Mouse (Mus musculus) heart, postnatal 25 days (tissue): ENCODE data around the gene Adora2a. TPM values are rescaled to one million over a fixed set of nuclear protein-coding genes. Genes with fewer than 3 reads are reported as not detected.

ENCODE experiments used
- DNase-seq: peaks from one replicate; pipeline ENCODE4 v3.0.0; 2022; ENCODE audit warnings: low spot score
- intact Hi-C: fragments of 180-260 bp; cut with DNase I; formaldehyde crosslinking; loops from one replicate; pipeline ENCODE4 v1.15.1; 2025
- total RNA-seq, 2 experiments: library from RNA; stranded (reverse); gene quantifications; 2 replicates each; pipeline ENCODE4 v1.2.3; 2021

Gene Adora2a
- total RNA-seq, 2 experiments from 2014 or later = 9.6 to 13.8 TPM

DNA sequence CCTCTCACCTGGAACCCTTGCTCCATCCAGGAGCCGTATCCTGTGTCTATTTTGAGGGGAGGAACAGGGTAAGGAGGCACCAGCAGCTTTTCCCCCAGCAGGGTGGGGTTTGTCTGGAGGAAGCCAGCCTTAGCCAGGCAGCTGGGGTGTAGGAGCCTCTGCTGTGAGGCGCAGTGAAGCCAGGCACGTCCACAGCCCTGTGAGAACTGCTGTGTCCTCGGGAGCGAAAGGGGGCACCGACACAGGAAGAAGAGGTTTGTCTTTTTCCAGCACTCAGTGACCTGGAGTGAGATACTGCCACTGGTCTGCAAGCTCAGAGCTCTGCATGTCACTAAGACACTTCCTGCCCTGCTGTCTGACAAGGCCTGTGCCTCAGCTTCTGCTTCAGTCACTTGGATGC is 12.3 kb upstream of the Adora2a start:
- intact Hi-C loops = no loop called here
- DNase-seq = no peak

DNA sequence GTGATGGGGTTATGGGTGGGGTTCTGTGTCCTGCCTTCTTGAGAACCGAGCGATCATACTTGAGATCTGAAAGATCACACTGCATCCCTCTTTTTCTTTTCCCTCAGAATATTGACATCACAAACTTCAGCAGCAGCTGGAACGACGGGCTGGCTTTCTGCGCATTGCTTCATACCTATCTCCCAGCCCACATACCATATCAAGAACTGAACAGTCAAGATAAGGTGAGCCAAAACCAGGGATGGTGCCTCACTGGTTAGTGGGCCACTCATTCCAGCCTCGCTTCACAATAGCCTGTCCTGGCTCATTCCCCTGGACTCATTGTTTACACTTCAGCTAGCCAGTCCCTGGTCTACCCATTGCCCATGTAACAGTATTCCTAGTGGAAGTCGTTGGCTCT is 9.5 kb upstream of the Adora2a start:
- no peak for DNase-seq
- intact Hi-C loops = no loop called here

DNA sequence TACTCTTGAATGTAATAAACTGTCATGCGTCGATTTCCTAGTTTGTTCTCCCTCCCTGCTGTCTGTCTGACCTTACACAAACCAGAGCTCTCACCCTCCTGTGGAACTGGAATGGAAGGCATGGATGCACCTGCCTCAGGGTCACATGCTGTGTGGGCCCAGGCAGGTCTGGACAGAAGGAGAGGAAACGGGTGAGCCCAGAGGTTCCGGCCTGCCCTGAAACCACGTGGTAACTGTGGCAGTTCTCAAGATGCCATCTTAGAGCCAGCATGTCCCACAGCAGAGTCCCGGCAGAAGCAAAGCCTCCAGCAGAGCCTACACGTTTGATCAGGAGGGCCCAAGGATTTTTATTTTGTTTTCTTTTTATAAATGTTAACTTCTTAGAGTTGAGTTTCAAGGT is 4.3 kb upstream of the Adora2a start:
- DNase-seq = no peak
- intact Hi-C loops = no loop called here

GRCm38 (mm10) chr10:75314190-75314980 is 2.3 kb upstream of the Adora2a start:
- DNase-seq = peak; percentile 63
- intact Hi-C loops = no loop called here

GRCm38 (mm10) chr10:75315756-75316155 is 921 bp upstream of the Adora2a start:
- DNase-seq = no peak
- intact Hi-C loops = loop anchor here (2.0 to 5.0 kb wide), 4 partner anchors 37 to 172 kb away; no protein-coding TSS in a partner anchor

GRCm38 (mm10) chr10:75316472-75316871 is 205 bp upstream of the Adora2a start:
- intact Hi-C loops = loop anchor here (2.0 to 5.0 kb wide), 4 partner anchors 36 to 171 kb away; no protein-coding TSS in a partner anchor
- no peak for DNase-seq

- DNase-seq = peak; percentile 48
- intact Hi-C loops = loop anchor here (1.0 to 5.0 kb wide), 5 partner anchors 35 to 170 kb away; no protein-coding TSS in a partner anchor
These were observed 458 bp downstream of the Adora2a start for GRCm38 (mm10) chr10:75316908-75317761.

GRCm38 (mm10) chr10:75318206-75318605 is 1.5 kb downstream of the Adora2a start:
- no peak for DNase-seq
- intact Hi-C loops = loop anchor here (5.0 kb wide), 3 partner anchors 34 to 169 kb away; no protein-coding TSS in a partner anchor

- no peak for DNase-seq
- intact Hi-C loops = no loop called here
These were observed 3.6 kb downstream of the Adora2a start for GRCm38 (mm10) chr10:75320321-75320720.

DNA sequence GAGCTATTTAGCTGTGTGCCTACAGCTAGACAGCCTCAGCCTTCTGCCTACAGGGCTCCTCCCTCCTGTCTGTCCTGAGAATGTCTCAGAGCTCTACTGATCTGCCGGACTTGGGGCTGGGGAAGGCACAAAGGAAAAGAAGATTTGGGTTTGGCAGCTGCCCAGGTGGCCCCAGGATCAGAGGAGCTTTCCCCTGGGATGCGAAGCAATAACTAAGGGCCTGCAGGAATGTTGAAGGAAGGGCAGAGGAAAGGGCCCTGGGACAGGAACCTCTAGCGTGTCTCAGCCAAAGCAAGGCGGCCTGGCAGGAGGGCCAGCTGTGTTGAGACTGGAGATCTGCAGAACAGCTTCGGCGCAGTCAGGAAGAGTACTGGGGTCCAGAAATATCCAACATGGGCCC is 6.3 kb downstream of the Adora2a start:
- intact Hi-C loops = no loop called here

DNA sequence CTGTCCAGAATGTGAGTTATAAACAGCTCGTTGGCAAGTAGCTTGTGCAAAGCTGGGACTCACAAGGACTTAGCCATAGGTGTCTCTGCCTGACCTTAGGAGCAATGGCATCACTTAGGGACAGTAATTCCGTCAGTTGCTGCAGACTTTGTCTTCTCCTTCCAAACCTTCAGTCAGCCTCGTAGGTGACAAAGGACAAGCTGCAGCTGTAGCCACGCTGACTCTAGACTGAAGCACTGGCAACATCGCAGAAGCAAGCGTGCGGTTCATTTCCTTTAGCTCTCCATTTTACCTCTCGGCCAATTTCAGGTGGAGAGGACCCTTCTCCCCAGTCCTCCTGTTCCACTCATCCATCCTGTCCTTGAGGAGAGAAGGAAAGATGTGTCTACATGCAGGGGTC is 7.3 kb downstream of the Adora2a start:
- no peak for DNase-seq
- intact Hi-C loops = no loop called here

More for the DNA sequence above, 6.3 kb downstream of the Adora2a start:
- no peak for DNase-seq

DNA sequence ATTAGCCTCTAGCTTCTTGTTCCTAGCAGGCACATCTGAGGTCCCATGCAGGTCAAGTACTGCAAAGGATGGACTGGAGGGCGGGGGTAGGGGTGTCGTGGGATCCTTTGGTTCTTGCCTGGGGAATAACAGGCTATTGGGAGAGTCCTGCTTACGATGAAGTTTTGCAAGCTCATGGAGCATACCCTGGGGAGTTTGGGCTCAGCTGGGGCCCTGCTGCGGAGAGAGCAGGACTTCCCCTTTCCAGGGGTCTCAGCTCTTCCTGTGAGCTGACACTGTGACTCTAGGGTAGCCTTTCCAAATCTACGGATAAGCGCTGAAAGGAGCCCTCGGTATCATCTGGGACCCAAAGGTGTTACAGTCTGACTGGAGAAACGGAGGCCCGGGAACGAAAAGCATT is 7.7 kb downstream of the Adora2a start:
- no peak for DNase-seq
- intact Hi-C loops = no loop called here

- intact Hi-C loops = no loop called here
- DNase-seq = no peak
These were observed 9.1 kb downstream of the Adora2a start for GRCm38 (mm10) chr10:75325821-75326220.

DNA sequence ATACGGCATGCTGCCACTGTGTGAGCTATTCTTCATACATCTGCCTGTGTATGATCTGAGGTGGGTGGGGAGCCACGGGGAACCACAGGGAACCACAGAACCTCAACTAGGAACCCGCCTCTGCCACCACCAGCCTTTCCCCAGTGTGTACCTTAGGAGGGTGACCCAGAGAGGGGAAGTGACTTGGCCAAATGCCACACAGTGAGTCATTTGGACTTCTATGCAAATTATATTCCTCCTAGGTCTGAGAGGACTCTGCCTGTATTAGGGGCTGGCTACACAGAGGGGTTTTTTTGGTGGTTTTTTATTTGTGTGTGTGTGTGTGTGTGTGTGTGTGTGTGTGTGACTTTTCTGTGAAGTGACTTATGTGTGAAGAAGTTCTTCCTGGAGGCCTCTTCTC is 9.9 kb downstream of the Adora2a start:
- intact Hi-C loops = no loop called here
- DNase-seq = no peak

DNA sequence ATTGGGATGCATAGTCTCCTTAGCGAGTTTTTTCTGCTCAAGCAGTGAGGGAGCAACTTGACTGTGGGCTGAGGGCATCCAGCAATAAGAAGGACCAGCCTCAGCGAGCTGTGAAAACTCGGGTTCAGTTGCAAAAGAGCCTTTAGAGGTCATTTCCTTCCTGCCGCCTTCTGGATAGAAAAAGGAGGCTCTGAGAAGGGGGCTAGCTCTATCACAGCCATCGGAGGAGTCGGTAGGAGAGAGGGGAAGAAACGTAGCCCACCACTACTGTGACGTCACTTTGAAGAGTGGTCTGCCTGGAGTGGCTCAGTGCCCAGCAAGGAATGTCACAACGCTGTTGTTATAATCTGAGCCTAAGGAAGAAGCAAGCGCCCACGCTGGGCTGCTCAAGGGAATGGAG is 10.4 kb downstream of the Adora2a start:
- no peak for DNase-seq
- intact Hi-C loops = no loop called here

- DNase-seq = no peak
- intact Hi-C loops = no loop called here
These were observed 11.6 kb downstream of the Adora2a start for GRCm38 (mm10) chr10:75328201-75328704.

GRCm38 (mm10) chr10:75332268-75332667 is 15.6 kb downstream of the Adora2a start:
- intact Hi-C loops = no loop called here

DNA sequence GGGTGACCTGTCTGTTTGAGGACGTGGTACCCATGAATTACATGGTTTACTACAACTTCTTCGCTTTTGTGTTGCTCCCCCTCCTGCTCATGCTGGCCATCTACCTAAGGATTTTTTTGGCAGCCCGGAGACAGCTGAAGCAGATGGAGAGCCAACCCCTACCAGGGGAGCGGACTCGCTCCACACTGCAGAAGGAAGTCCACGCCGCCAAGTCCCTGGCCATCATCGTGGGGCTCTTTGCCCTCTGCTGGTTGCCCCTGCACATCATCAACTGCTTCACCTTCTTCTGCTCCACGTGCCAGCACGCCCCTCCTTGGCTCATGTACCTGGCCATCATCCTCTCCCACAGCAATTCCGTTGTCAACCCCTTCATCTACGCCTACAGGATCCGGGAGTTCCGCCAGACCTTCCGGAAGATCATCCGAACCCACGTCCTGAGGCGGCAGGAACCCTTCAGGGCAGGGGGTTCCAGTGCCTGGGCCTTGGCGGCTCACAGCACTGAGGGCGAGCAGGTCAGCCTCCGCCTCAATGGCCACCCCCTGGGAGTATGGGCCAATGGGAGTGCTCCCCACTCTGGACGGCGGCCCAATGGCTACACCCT is 16.6 kb downstream of the Adora2a start:
- intact Hi-C loops = no loop called here
- no peak for DNase-seq

More at GRCm38 (mm10) chr10:75332268-75332667, 15.6 kb downstream of the Adora2a start:
- DNase-seq = no peak

GRCm38 (mm10) chr10:75334175-75334574 is 17.5 kb downstream of the Adora2a start:
- intact Hi-C loops = loop anchor here (2.0 kb wide), 1 partner anchor 15 kb away; no protein-coding TSS in a partner anchor
- no peak for DNase-seq

- intact Hi-C loops = loop anchor here (2.0 kb wide), 1 partner anchor 14 kb away; no protein-coding TSS in a partner anchor
These were observed 18.4 kb downstream of the Adora2a start for GRCm38 (mm10) chr10:75335075-75335474.

More at GRCm38 (mm10) chr10:75335075-75335474, 18.4 kb downstream of the Adora2a start:
- DNase-seq = peak; percentile 39
